Mouse (Mus musculus): Measurements from ENCODE around the gene Ppp1r13l. TPM values are rescaled to one million over a fixed set of nuclear protein-coding genes. Genes with fewer than 3 reads are reported as not detected.

The Ppp1r13l gene
- total and polyA plus RNA-seq, 3 experiments = 1.5 to 15.9 TPM; not detected in 1

DNA sequence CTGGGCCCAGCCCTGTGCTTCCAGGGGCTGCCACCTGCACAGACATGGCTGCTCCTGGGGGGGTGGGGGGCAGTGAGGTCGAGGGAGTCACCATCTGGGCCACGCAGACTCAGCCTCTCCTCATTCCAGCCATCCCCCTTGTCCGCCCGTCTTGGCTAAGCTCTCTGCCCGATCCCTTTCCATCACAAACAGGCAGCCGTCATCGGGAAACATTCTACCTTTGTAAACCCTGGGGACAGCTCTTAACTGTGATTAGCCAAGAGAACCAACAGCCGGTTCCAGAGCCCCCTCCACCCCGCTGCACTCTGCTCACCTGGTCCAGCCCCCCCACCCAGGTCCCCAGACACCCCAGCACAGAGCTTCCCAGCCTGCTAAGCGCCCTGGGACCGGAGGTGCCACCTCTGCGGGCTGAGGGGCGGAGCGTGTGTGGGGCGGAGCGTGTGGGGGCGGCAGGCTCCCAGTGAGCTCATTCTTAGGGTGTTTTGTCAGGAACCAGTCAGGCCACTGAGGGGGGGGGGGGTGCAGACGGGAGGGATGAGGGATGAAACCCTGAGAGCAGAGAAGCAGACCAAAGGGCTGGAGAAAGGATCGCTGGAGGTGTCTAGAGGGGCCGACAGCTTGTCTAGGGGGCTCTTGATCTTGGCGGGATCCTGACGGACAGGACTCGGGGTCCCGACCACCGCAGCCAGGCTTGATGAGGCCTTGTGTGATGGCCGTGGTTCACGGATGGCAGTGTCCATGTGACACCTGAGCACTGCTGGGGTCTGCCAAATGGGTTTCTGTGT is 40.1 kb downstream of the Ppp1r13l start:
- H3K4me3 ChIP-seq (ENCODE audit: control insufficient read depth in 1 of 2, insufficient read depth in 1 of 2, low read depth in 2 of 2, low read length in 2 of 2) = peak overlapping the region; percentile 7 to 47; a peak in 2 of 4 replicates
- TF ChIP-seq ZNF384 (IDR thresholded peaks at IDR 0.05; ENCODE audit: low read depth, low read length) (no peak), ZMIZ1 (IDR thresholded peaks at IDR 0.05; ENCODE audit: low read depth, low read length) (no peak), MAZ (IDR thresholded peaks at IDR 0.05; ENCODE audit: low read depth, low read length) (no peak), POLR2AphosphoS5 (IDR thresholded peaks at IDR 0.05; ENCODE audit: borderline replicate concordance, low read depth, low read length) (no peak), CHD2 (IDR thresholded peaks at IDR 0.05; ENCODE audit: low read length) (no peak), GATA1 (IDR thresholded peaks at IDR 0.05; ENCODE audit: low read depth, low read length) (no peak), EP300 (IDR thresholded peaks at IDR 0.05; ENCODE audit: low read depth in 1 of 2, low read length in 2 of 2) (no peak), ELF1 (IDR thresholded peaks at IDR 0.05; ENCODE audit: low read depth, low read length) (no peak), CHD1 (IDR thresholded peaks at IDR 0.05; ENCODE audit: low read depth, low read length) (no peak), TCF12 (IDR thresholded peaks at IDR 0.05; ENCODE audit: low read depth, low read length) (no peak), ZKSCAN1 (IDR thresholded peaks at IDR 0.05; ENCODE audit: low read depth, low read length) (no peak), KAT2A (conservative IDR thresholded peaks at IDR 0.05; ENCODE audit: low read depth, low read length) (no peak)

DNA sequence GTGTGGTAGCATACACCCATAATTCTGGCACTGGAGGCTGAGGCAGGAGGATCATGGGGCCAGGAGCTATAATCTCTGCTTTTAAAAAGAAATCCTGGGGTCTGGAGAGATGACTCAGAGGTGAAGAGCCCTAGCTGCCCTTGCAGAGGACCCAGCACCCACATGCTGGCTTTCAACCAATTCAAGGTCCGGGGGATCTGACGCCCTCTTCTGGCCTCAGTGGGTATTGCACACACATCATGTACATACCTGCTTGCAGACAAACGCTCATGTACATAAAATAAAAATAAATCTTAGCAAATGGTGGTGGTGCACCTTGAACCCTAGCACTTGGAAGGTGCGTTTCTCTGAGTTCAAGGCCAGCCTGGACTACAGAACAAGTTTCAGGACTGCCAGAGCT is 41.4 kb downstream of the Ppp1r13l start:
- Histone ChIP-seq H3K27me3 (ENCODE audit: control insufficient read depth in 1 of 2, insufficient read depth in 2 of 2, low read length in 2 of 2) (no peaks in the 10 kb centered on the region), H3K9ac (ENCODE audit: control insufficient read depth, low read depth, low read length, poor library complexity, severe bottlenecking) (no peak overlapping the region), H3K4me3 (ENCODE audit: control insufficient read depth in 1 of 2, insufficient read depth in 1 of 2, low read depth in 2 of 2, low read length in 2 of 2) (no peak overlapping the region), H3K27ac (ENCODE audit: control insufficient read depth, low read depth, low read length) (no peak overlapping the region), H3K4me1 (ENCODE audit: control insufficient read depth in 1 of 2, insufficient read depth in 2 of 2, low read length in 2 of 2) (peaks cover 0 to 13% of the 10 kb centered on the region in 2 experiments; a peak in 3 of 4 replicates), H3K9me3 (replicated peaks; ENCODE audit: insufficient read depth, low read length) (no peaks in the 10 kb centered on the region), H3K79me2 (ENCODE audit: control insufficient read depth, insufficient read depth, low read length, poor library complexity) (no peaks in the 10 kb centered on the region; the same call in 1 of the 2 replicates), H3K36me3 (ENCODE audit: control insufficient read depth in 1 of 2, insufficient read depth in 2 of 2, low read length in 2 of 2) (no peaks in the 10 kb centered on the region; a peak in 1 of 4 replicates)
- TF ChIP-seq GABPA (IDR thresholded peaks at IDR 0.05; ENCODE audit: low read depth, low read length) (no peak), CTCF (IDR thresholded peaks at IDR 0.05 in 2 of 3, conservative IDR thresholded peaks at IDR 0.05 in 1 of 3; ENCODE audit: control insufficient read depth in 1 of 3, insufficient read depth in 1 of 3, low read depth in 2 of 3, low read length in 3 of 3, poor library complexity in 1 of 3, severe bottlenecking in 1 of 3) (peak in 1 of 3 experiments; percentile 20; a peak in 1 of 6 replicates)
- no peak for DNase-seq (ENCODE audit: low read depth, low spot score)

More for the DNA sequence above, 40.1 kb downstream of the Ppp1r13l start:
- Histone ChIP-seq H3K9me3 (replicated peaks; ENCODE audit: insufficient read depth, low read length) (no peaks in the 10 kb centered on the region), H3K27me3 (ENCODE audit: control insufficient read depth in 1 of 2, insufficient read depth in 2 of 2, low read length in 2 of 2) (no peaks in the 10 kb centered on the region), H3K36me3 (ENCODE audit: control insufficient read depth in 1 of 2, insufficient read depth in 2 of 2, low read length in 2 of 2) (no peaks in the 10 kb centered on the region; a peak in 1 of 4 replicates), H3K9ac (ENCODE audit: control insufficient read depth, low read depth, low read length, poor library complexity, severe bottlenecking) (no peak overlapping the region), H3K4me1 (ENCODE audit: control insufficient read depth in 1 of 2, insufficient read depth in 2 of 2, low read length in 2 of 2) (peaks cover 0 to 11% of the 10 kb centered on the region in 2 experiments; a peak in 3 of 4 replicates), H3K27ac (ENCODE audit: control insufficient read depth, low read depth, low read length) (no peak overlapping the region), H3K79me2 (ENCODE audit: control insufficient read depth, insufficient read depth, low read length, poor library complexity) (no peaks in the 10 kb centered on the region)
- peak; percentile 42 for DNase-seq (ENCODE audit: low read depth, low spot score)

All from MEL (cell line).